Mouse (Mus musculus) testis, postnatal 14 days (tissue): ENCODE results near the gene Haao.
"Not testable (repeated sequence)": the region's sequence is repeated elsewhere in the genome, so short reads cannot be mapped to it uniquely, and the experiment has no call there.

Experiments
- DNase-seq: peaks from one replicate; pipeline ENCODE4 v3.0.0; 2021; ENCODE audit warnings: low spot score

The Haao gene

GRCm38 (mm10) chr17:83865366-83865765, 17.6 kb upstream of the Haao start:
- DNase-seq, result no peak

- peak; percentile 53 for DNase-seq
Observed at GRCm38 (mm10) chr17:83862134-83862881, 14.5 kb upstream of the Haao start.

- DNase-seq, result peak; percentile 92
Observed at GRCm38 (mm10) chr17:83861444-83862133, 13.8 kb upstream of the Haao start.

- DNase-seq, result not testable (repeated sequence)
Observed at GRCm38 (mm10) chr17:83860968-83861367, 13.2 kb upstream of the Haao start.

- DNase-seq, result no peak
Observed at GRCm38 (mm10) chr17:83860224-83860623, 12.5 kb upstream of the Haao start.

GRCm38 (mm10) chr17:83859639-83860038, 11.9 kb upstream of the Haao start:
- no peak for DNase-seq

- no peak for DNase-seq
Observed at GRCm38 (mm10) chr17:83858413-83858812, 10.7 kb upstream of the Haao start.

- DNase-seq, result peak; percentile 59
Observed at GRCm38 (mm10) chr17:83854284-83854918, 6.6 kb upstream of the Haao start.

GRCm38 (mm10) chr17:83853831-83854230, 6.1 kb upstream of the Haao start:
- no peak for DNase-seq

GRCm38 (mm10) chr17:83850864-83851263, 3.1 kb upstream of the Haao start:
- DNase-seq, result no peak

- peak; percentile 75 for DNase-seq
Observed at GRCm38 (mm10) chr17:83850458-83850857, 2.7 kb upstream of the Haao start.

- no peak for DNase-seq
Observed at GRCm38 (mm10) chr17:83849717-83850116, 2.0 kb upstream of the Haao start.

GRCm38 (mm10) chr17:83849081-83849675, 1.4 kb upstream of the Haao start:
- no peak for DNase-seq

GRCm38 (mm10) chr17:83848482-83848881, 719 bp upstream of the Haao start:
- no peak for DNase-seq

- no peak for DNase-seq
Observed at GRCm38 (mm10) chr17:83847100-83847499, 663 bp downstream of the Haao start.

- no peak for DNase-seq
Observed at GRCm38 (mm10) chr17:83846301-83847021, 1.3 kb downstream of the Haao start.

GRCm38 (mm10) chr17:83845538-83845937, 2.2 kb downstream of the Haao start:
- no peak for DNase-seq

GRCm38 (mm10) chr17:83843780-83844179, 4.0 kb downstream of the Haao start:
- peak; percentile 79 for DNase-seq

GRCm38 (mm10) chr17:83841011-83841410, 6.8 kb downstream of the Haao start:
- no peak for DNase-seq

- no peak for DNase-seq
Observed at GRCm38 (mm10) chr17:83839132-83839531, 8.6 kb downstream of the Haao start.

- no peak for DNase-seq
Observed at GRCm38 (mm10) chr17:83837659-83838190, 10.0 kb downstream of the Haao start.

GRCm38 (mm10) chr17:83836048-83836447, 11.7 kb downstream of the Haao start:
- no peak for DNase-seq
